Mouse (Mus musculus): ENCODE data around the gene Tlr9. TPM values are rescaled to one million over a fixed set of nuclear protein-coding genes. Genes with fewer than 3 reads are reported as not detected.

Gene Tlr9
- total and polyA plus RNA-seq, 3 experiments = not detected

GRCm38 (mm10) chr9:106182146-106182545, 40.3 kb upstream of the Tlr9 start:
- Histone ChIP-seq H3K79me2 (ENCODE audit: control insufficient read depth, insufficient read depth, low read length, poor library complexity) (peaks cover 10% of the 10 kb centered on the region), H3K4me1 (ENCODE audit: control insufficient read depth in 1 of 2, insufficient read depth in 2 of 2, low read length in 2 of 2) (no peaks in the 10 kb centered on the region), H3K36me3 (ENCODE audit: control insufficient read depth in 1 of 2, insufficient read depth in 2 of 2, low read length in 2 of 2) (peaks cover 0 to 60% of the 10 kb centered on the region in 2 experiments; a peak in 2 of 4 replicates), H3K27ac (ENCODE audit: control insufficient read depth, low read depth, low read length) (no peak overlapping the region), H3K4me3 (ENCODE audit: control insufficient read depth in 1 of 2, insufficient read depth in 1 of 2, low read depth in 2 of 2, low read length in 2 of 2) (no peak overlapping the region), H3K9me3 (replicated peaks; ENCODE audit: insufficient read depth, low read length) (no peaks in the 10 kb centered on the region), H3K9ac (ENCODE audit: control insufficient read depth, low read depth, low read length, poor library complexity, severe bottlenecking) (no peak overlapping the region), H3K27me3 (ENCODE audit: control insufficient read depth in 1 of 2, insufficient read depth in 2 of 2, low read length in 2 of 2) (no peaks in the 10 kb centered on the region)
- no peak for DNase-seq (ENCODE audit: low read depth, low spot score)
- no peak for TF ChIP-seq TCF12 (IDR thresholded peaks at IDR 0.05; ENCODE audit: low read depth, low read length)
- no peak for TF ChIP-seq CHD2 (IDR thresholded peaks at IDR 0.05; ENCODE audit: low read length)
- TF ChIP-seq POLR2AphosphoS2 (IDR thresholded peaks at IDR 0.05; ENCODE audit: low read length) = no peak
- no peak for TF ChIP-seq TBP (IDR thresholded peaks at IDR 0.05; ENCODE audit: low read depth, low read length)
- TF ChIP-seq POLR2AphosphoS5 (IDR thresholded peaks at IDR 0.05; ENCODE audit: borderline replicate concordance, low read depth, low read length) = no peak
- no peak for TF ChIP-seq BHLHE40 (IDR thresholded peaks at IDR 0.05; ENCODE audit: borderline replicate concordance, low read depth, low read length)
- no peak for TF ChIP-seq CTCF (IDR thresholded peaks at IDR 0.05 in 2 of 3, conservative IDR thresholded peaks at IDR 0.05 in 1 of 3; ENCODE audit: control insufficient read depth in 1 of 3, insufficient read depth in 1 of 3, low read depth in 2 of 3, low read length in 3 of 3, poor library complexity in 1 of 3, severe bottlenecking in 1 of 3)
- no peak for TF ChIP-seq RAD21 (IDR thresholded peaks at IDR 0.05; ENCODE audit: low read depth, low read length)
- TF ChIP-seq MAFK (IDR thresholded peaks at IDR 0.05; ENCODE audit: borderline replicate concordance, low read depth, low read length) = no peak

GRCm38 (mm10) chr9:106183996-106184395, 38.4 kb upstream of the Tlr9 start:
- Histone ChIP-seq H3K79me2 (ENCODE audit: control insufficient read depth, insufficient read depth, low read length, poor library complexity) (peaks cover 3% of the 10 kb centered on the region; the same call in 1 of the 2 replicates), H3K9ac (ENCODE audit: control insufficient read depth, low read depth, low read length, poor library complexity, severe bottlenecking) (no peak overlapping the region), H3K4me3 (ENCODE audit: control insufficient read depth in 1 of 2, insufficient read depth in 1 of 2, low read depth in 2 of 2, low read length in 2 of 2) (no peak overlapping the region), H3K9me3 (replicated peaks; ENCODE audit: insufficient read depth, low read length) (no peaks in the 10 kb centered on the region), H3K27ac (ENCODE audit: control insufficient read depth, low read depth, low read length) (no peak overlapping the region), H3K36me3 (ENCODE audit: control insufficient read depth in 1 of 2, insufficient read depth in 2 of 2, low read length in 2 of 2) (peaks cover 0 to 65% of the 10 kb centered on the region in 2 experiments; a peak in 2 of 4 replicates), H3K4me1 (ENCODE audit: control insufficient read depth in 1 of 2, insufficient read depth in 2 of 2, low read length in 2 of 2) (no peaks in the 10 kb centered on the region), H3K27me3 (ENCODE audit: control insufficient read depth in 1 of 2, insufficient read depth in 2 of 2, low read length in 2 of 2) (no peaks in the 10 kb centered on the region)
- no peak for TF ChIP-seq MAX (IDR thresholded peaks at IDR 0.05; ENCODE audit: low read length)
- no peak for TF ChIP-seq ZKSCAN1 (IDR thresholded peaks at IDR 0.05; ENCODE audit: low read depth, low read length)
- TF ChIP-seq SIN3A (IDR thresholded peaks at IDR 0.05; ENCODE audit: low read length) = no peak
- no peak for TF ChIP-seq SMC3 (IDR thresholded peaks at IDR 0.05; ENCODE audit: low read depth, low read length)
- no peak for TF ChIP-seq ZNF384 (IDR thresholded peaks at IDR 0.05; ENCODE audit: low read depth, low read length)
- no peak for TF ChIP-seq RAD21 (IDR thresholded peaks at IDR 0.05; ENCODE audit: low read depth, low read length)
- no peak for TF ChIP-seq CHD2 (IDR thresholded peaks at IDR 0.05; ENCODE audit: low read length)
- TF ChIP-seq NRF1 (IDR thresholded peaks at IDR 0.05; ENCODE audit: insufficient read depth, low read depth, low read length, poor library complexity, severe bottlenecking) = no peak
- no peak for TF ChIP-seq GABPA (IDR thresholded peaks at IDR 0.05; ENCODE audit: low read depth, low read length)
- no peak for TF ChIP-seq BHLHE40 (IDR thresholded peaks at IDR 0.05; ENCODE audit: borderline replicate concordance, low read depth, low read length)
- no peak for TF ChIP-seq MEF2A (IDR thresholded peaks at IDR 0.05; ENCODE audit: extremely low read depth, insufficient replicate concordance, low read depth, low read length, poor library complexity, severe bottlenecking)
- TF ChIP-seq USF2 (IDR thresholded peaks at IDR 0.05; ENCODE audit: borderline replicate concordance in 1 of 2, insufficient read depth in 1 of 2, low read depth in 1 of 2, low read length in 2 of 2) = no peak
- no peak for TF ChIP-seq TAL1 (IDR thresholded peaks at IDR 0.05; ENCODE audit: low read length)
- no peak for DNase-seq (ENCODE audit: low read depth, low spot score)

All from MEL (cell line).